Mouse (Mus musculus): ENCODE results near the gene Tcf3. TPM values are rescaled to one million over a fixed set of nuclear protein-coding genes. Genes with fewer than 3 reads are reported as not detected.

The Tcf3 gene
- total RNA-seq, 1 experiment from 2014 or later, result 86.5 TPM

DNA sequence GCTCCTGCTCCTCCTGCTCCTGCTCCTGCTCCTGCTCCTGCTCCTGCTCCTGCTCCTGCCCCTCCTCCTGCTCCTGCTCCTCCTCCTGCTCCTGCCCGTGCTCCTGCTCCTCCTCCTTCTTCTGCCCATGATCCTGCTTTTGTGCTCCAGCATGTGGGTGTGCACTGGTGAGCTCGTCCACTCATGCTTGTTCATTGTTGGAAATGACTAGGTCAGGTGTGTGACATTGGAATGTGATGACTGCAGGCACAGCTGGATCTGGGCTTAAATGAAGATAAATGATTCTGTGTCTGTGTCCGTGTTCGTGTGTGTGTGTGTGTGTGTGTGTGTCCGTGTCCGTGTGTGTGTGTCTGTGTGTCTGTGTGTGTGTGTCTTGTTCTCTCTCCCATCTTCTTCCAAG lies 65.1 kb downstream of the Tcf3 start:
- no peak for ATAC-seq (ENCODE audit: extremely low read depth, insufficient number of reproducible peaks, low FRiP score, poor library complexity, severe bottlenecking)

DNA sequence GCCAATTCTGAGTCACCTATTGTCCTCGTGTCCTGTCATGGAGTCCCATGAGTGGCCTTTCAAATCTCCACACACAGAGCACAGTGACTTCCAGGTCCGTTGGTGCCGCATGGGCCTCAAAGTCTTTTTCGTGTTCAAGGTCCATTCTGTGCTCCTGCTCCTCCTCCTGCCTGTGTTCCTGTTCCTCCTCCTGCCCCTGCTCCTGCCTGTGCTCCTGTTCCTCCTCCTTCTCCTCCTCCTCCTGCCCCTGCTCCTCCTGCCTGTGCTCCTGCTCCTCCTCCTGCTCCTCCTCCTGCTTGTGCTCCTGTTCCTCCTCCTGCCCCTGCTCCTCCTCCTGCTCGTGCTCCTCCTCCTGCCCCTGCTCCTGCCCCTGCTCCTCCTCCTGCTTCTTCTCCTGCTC lies 65.5 kb downstream of the Tcf3 start:
- ATAC-seq (ENCODE audit: extremely low read depth, insufficient number of reproducible peaks, low FRiP score, poor library complexity, severe bottlenecking), result no peak

DNA sequence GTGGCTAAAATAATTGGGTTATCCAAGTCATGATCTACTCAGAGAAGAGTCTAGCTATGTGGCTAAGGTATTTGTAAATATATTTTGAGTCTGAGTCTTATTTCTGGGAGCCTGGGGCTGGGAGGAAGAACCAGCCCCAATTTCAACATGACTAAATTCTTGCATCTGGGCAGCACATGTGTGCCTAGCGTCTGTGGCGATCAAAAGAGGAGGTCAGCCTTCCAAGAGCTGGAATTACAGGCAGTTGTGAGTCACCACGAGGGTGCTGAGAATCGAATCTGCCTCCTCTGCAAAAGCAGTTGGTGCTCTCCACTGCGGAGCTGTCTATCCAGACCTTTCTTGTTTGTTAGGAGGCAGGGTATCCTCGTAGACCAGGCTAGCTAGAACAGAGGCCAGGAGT lies 67.7 kb downstream of the Tcf3 start:
- ATAC-seq (ENCODE audit: extremely low read depth, insufficient number of reproducible peaks, low FRiP score, poor library complexity, severe bottlenecking), result no peak

DNA sequence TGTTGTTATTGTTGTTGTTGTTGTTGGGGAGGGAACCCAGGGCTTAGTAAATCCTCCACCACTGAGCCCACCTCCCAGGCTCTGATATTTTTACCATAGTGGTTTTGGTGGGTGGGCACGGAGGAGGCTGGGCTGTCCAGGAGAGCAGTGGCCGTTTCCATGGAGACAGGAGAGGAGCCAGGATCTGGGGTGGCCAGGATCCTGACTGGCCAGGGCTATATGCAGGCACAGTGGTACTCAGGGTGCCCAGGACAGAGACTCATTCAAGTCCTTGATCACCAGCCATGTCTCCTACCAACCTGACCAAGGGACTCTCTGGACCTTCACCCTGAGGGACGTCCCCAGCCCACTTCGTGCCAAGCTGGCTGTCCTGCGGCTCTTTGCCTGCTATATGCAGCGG lies 69.7 kb downstream of the Tcf3 start:
- no peak for ATAC-seq (ENCODE audit: extremely low read depth, insufficient number of reproducible peaks, low FRiP score, poor library complexity, severe bottlenecking)

Other genes starting within 250 kb of the Tcf3 start
- gene Mum1, start 207.2 kb downstream of the Tcf3 start, total RNA-seq (2017), result 42.0 and 43.6 TPM in 2 replicates
- 54.3 and 69.8 TPM in 2 replicates for gene Ndufs7, start 184.5 kb downstream of the Tcf3 start, total RNA-seq (2017)
- gene Gamt, start 172.6 kb downstream of the Tcf3 start, total RNA-seq (2017), result 0.70 and 2.7 TPM in 2 replicates
- 83.8 and 93.6 TPM in 2 replicates for gene Dazap1, start 172.2 kb downstream of the Tcf3 start, total RNA-seq (2017)
- gene Rps15, start 141.2 kb downstream of the Tcf3 start, total RNA-seq (2017), result 1,847 and 1,925 TPM in 2 replicates
- 0.23 and 0.37 TPM in 2 replicates for gene Apc2, start 137.7 kb downstream of the Tcf3 start, total RNA-seq (2017)
- 17.5 and 20.7 TPM in 2 replicates for gene 2310011J03Rik, start 113.1 kb downstream of the Tcf3 start, total RNA-seq (2017)
- gene Pcsk4, start 104.1 kb downstream of the Tcf3 start, total RNA-seq (2017), result 0.25 TPM in 1 of 2 replicates, not detected in the other
- gene Reep6, start 103.7 kb downstream of the Tcf3 start, total RNA-seq (2017), result not detected in 2 replicates
- gene Adamtsl5, start 85.2 kb downstream of the Tcf3 start, total RNA-seq (2017), result not detected in 2 replicates
- not detected in 2 replicates for gene Plk5, start 77.2 kb downstream of the Tcf3 start, total RNA-seq (2017)
- gene Mex3d, start 46.0 kb downstream of the Tcf3 start, total RNA-seq (2017), result 4.1 and 4.8 TPM in 2 replicates
- 26.9 and 27.0 TPM in 2 replicates for gene Mbd3, start 34.1 kb downstream of the Tcf3 start, total RNA-seq (2017)
- 35.4 and 38.2 TPM in 2 replicates for gene Uqcr11, start 26.8 kb downstream of the Tcf3 start, total RNA-seq (2017)
- not detected in 2 replicates for gene Onecut3, start 61.2 kb upstream of the Tcf3 start, total RNA-seq (2017)
- 0.12 and 0.23 TPM in 2 replicates for gene Atp8b3, start 105.5 kb upstream of the Tcf3 start, total RNA-seq (2017)
- 29.3 and 35.4 TPM in 2 replicates for gene Rexo1, start 127.9 kb upstream of the Tcf3 start, total RNA-seq (2017)
- 6.5 and 8.0 TPM in 2 replicates for gene Klf16, start 143.7 kb upstream of the Tcf3 start, total RNA-seq (2017)
- 26.4 and 33.0 TPM in 2 replicates for gene Abhd17a, start 156.7 kb upstream of the Tcf3 start, total RNA-seq (2017)
- gene Scamp4, start 169.2 kb upstream of the Tcf3 start, total RNA-seq (2017), result 11.2 and 13.3 TPM in 2 replicates
- not detected in 2 replicates for gene Adat3, start 169.2 kb upstream of the Tcf3 start, total RNA-seq (2017)
- gene Gm49322, start 172.4 kb upstream of the Tcf3 start, total RNA-seq (2017), result 0.74 and 1.3 TPM in 2 replicates
- gene Csnk1g2, start 189.2 kb upstream of the Tcf3 start, total RNA-seq (2017), result 216 and 221 TPM in 2 replicates
- 21.4 and 22.8 TPM in 2 replicates for gene Btbd2, start 223.4 kb upstream of the Tcf3 start, total RNA-seq (2017)
- 105 and 113 TPM in 2 replicates for gene Mknk2, start 244.5 kb upstream of the Tcf3 start, total RNA-seq (2017)